In genomic region chr1:75458789-75459684, GRCm38 (mm10) we compare ENCODE assay signal across 8 mouse cellular contexts. TPM values are rescaled to one million over a fixed set of nuclear protein-coding genes. Genes with fewer than 3 reads are reported as not detected.
DNase-seq lines count a peak whose midpoint lies in the region; ATAC-seq lines count a peak whose summit lies in the region.

No protein-coding gene starts in this region.

- H3K27ac ChIP-seq in heart, embryonic 12.5 days (ENCODE audit: poor library complexity, severe bottlenecking) = peak overlapping the region; percentile 27
- H3K27ac ChIP-seq in neural tube, embryonic 14.5 days (ENCODE audit: low read depth, low read length) = peak overlapping the region; percentile 73

- intact Hi-C loops in heart, postnatal 25 days (cut with DNase I) = no loop called here
- intact Hi-C loops in left cerebral cortex, postnatal 14 days (cut with DNase I) = no loop called here

- ATAC-seq in heart, embryonic 12.5 days (ENCODE audit: insufficient number of reproducible peaks, low FRiP score) = no peak
- ATAC-seq in neural tube, embryonic 14.5 days (ENCODE audit: low read depth) = no peak

- H3K36me3 ChIP-seq in heart, embryonic 12.5 days = no peaks in the 10 kb centered on the region
- H3K36me3 ChIP-seq in neural tube, embryonic 14.5 days (ENCODE audit: control insufficient read depth, insufficient read depth, low read length) = no peaks in the 10 kb centered on the region

- DNase-seq in heart, adult 18-20 months = peak; percentile 53 to 63
- DNase-seq in heart, postnatal 25 days (ENCODE audit: low spot score) = no peak
- DNase-seq in brain, adult 2 months (ENCODE audit: low read depth, low spot score) = peak; percentile 87
- DNase-seq in left cerebral cortex, postnatal 14 days (ENCODE audit: low spot score in 2 of 2) = peak; percentile 67 to 86
- DNase-seq in thymus, postnatal 25 days = no peak
- no peak for DNase-seq in gastrocnemius, postnatal 10 days

- WGBS in heart, embryonic 12.5 days = 17% methylated on average over 23 of the region's 23 CpGs
- 18% methylated on average over 23 of the region's 23 CpGs for WGBS in neural tube, embryonic 14.5 days

- peaks cover 42% of the 10 kb centered on the region for H3K4me1 ChIP-seq in heart, embryonic 12.5 days (replicated peaks)
- peaks cover 12% of the 10 kb centered on the region for H3K4me1 ChIP-seq in neural tube, embryonic 14.5 days (ENCODE audit: control insufficient read depth, insufficient read depth, low read length)

- peak overlapping the region; percentile 71 for H3K4me2 ChIP-seq in heart, embryonic 12.5 days
- H3K4me2 ChIP-seq in neural tube, embryonic 14.5 days (ENCODE audit: low read depth, low read length) = peak overlapping the region; percentile 44

- H3K27me3 ChIP-seq in heart, embryonic 12.5 days (replicated peaks) = peaks cover 45% of the 10 kb centered on the region
- no peaks in the 10 kb centered on the region for H3K27me3 ChIP-seq in neural tube, embryonic 14.5 days (ENCODE audit: control insufficient read depth, insufficient read depth, low read length)

- H3K4me3 ChIP-seq in heart, embryonic 12.5 days = peak overlapping the region; percentile 41
- peak overlapping the region; percentile 16; the same call in 1 of the 2 replicates for H3K4me3 ChIP-seq in neural tube, embryonic 14.5 days (ENCODE audit: low read depth, low read length)

- no peaks in the 10 kb centered on the region for H3K9me3 ChIP-seq in heart, embryonic 12.5 days (replicated peaks)
- no peaks in the 10 kb centered on the region for H3K9me3 ChIP-seq in neural tube, embryonic 14.5 days (ENCODE audit: control insufficient read depth, low read length)

- H3K9ac ChIP-seq in heart, embryonic 12.5 days = peak overlapping the region; percentile 63
- 0 out of 2 replicates have a peak overlapping the region, but pooled peaks have one; percentile 28 for H3K9ac ChIP-seq in neural tube, embryonic 14.5 days (replicated peaks; ENCODE audit: low read depth, low read length)

RNA-seq across cellular contexts. Expression of gene Asic4, which starts 8.8 kb away (rescaled TPM):
- total RNA-seq in heart, adult 18-20 months (2021) = not detected
- not detected for total RNA-seq in heart, postnatal 25 days (2021)
- 0.24 and 0.33 TPM in 2 replicates for polyA plus RNA-seq in heart, embryonic 12.5 days (2016; fragmentation: Nextera tagmentation; extraction: Ambion mirVana)
- total RNA-seq in left cerebral cortex, postnatal 14 days (2021) = 10 to 100 TPM; 14.9 to 17.7 TPM
- 4.7 and 6.9 TPM in 2 replicates for polyA plus RNA-seq in neural tube, embryonic 14.5 days (2014; fragmentation: Nextera tagmentation; extraction: Ambion mirVana)
- total RNA-seq in gastrocnemius, postnatal 10 days (2021) = not detected

RNA-seq across cellular contexts. Expression of gene Chpf, which starts 20.1 kb away (rescaled TPM):
- 10 to 100 TPM; 22.0 to 22.4 TPM for total RNA-seq in heart, adult 18-20 months (2021)
- 10 to 100 TPM; 26.4 to 28.2 TPM for total RNA-seq in heart, postnatal 25 days (2021)
- polyA plus RNA-seq in heart, embryonic 12.5 days (2016; fragmentation: Nextera tagmentation; extraction: Ambion mirVana) = 35.2 and 37.8 TPM in 2 replicates
- 10 to 100 TPM; 77.0 to 79.3 TPM for total RNA-seq in left cerebral cortex, postnatal 14 days (2021)
- polyA plus RNA-seq in neural tube, embryonic 14.5 days (2014; fragmentation: Nextera tagmentation; extraction: Ambion mirVana) = 44.7 and 45.4 TPM in 2 replicates
- total RNA-seq in gastrocnemius, postnatal 10 days (2021) = 10 to 100 TPM; 22.2 to 32.0 TPM

RNA-seq across cellular contexts. Expression of gene Tmem198, which starts 20.3 kb away (rescaled TPM):
- under 1 TPM; 0.30 to 0.46 TPM for total RNA-seq in heart, adult 18-20 months (2021)
- total RNA-seq in heart, postnatal 25 days (2021) = under 1 TPM; 0.42 to 0.61 TPM
- 0.41 and 0.49 TPM in 2 replicates for polyA plus RNA-seq in heart, embryonic 12.5 days (2016; fragmentation: Nextera tagmentation; extraction: Ambion mirVana)
- total RNA-seq in left cerebral cortex, postnatal 14 days (2021) = 10 to 100 TPM; 76.1 to 77.3 TPM
- polyA plus RNA-seq in neural tube, embryonic 14.5 days (2014; fragmentation: Nextera tagmentation; extraction: Ambion mirVana) = 34.0 and 38.3 TPM in 2 replicates
- under 1 TPM; 0.68 to 0.87 TPM for total RNA-seq in gastrocnemius, postnatal 10 days (2021)

RNA-seq across cellular contexts. Expression of gene Gmppa, which starts 23.3 kb away (rescaled TPM):
- 10 to 100 TPM; 34.5 to 38.2 TPM for total RNA-seq in heart, adult 18-20 months (2021)
- total RNA-seq in heart, postnatal 25 days (2021) = 10 to 100 TPM; 36.6 to 37.3 TPM
- polyA plus RNA-seq in heart, embryonic 12.5 days (2016; fragmentation: Nextera tagmentation; extraction: Ambion mirVana) = 67.7 and 69.1 TPM in 2 replicates
- 10 to 100 TPM; 54.2 to 61.2 TPM for total RNA-seq in left cerebral cortex, postnatal 14 days (2021)
- polyA plus RNA-seq in neural tube, embryonic 14.5 days (2014; fragmentation: Nextera tagmentation; extraction: Ambion mirVana) = 58.6 and 64.5 TPM in 2 replicates
- 10 to 100 TPM; 35.6 to 39.7 TPM for total RNA-seq in gastrocnemius, postnatal 10 days (2021)

RNA-seq across cellular contexts. Expression of gene Obsl1, which starts 47.2 kb away (rescaled TPM):
- total RNA-seq in heart, adult 18-20 months (2021) = 100 to 1,000 TPM; 107 to 108 TPM
- 100 to 1,000 TPM; 147 to 150 TPM for total RNA-seq in heart, postnatal 25 days (2021)
- polyA plus RNA-seq in heart, embryonic 12.5 days (2016; fragmentation: Nextera tagmentation; extraction: Ambion mirVana) = 137 and 147 TPM in 2 replicates
- 10 to 100 TPM; 33.4 to 35.1 TPM for total RNA-seq in left cerebral cortex, postnatal 14 days (2021)
- 18.7 and 21.4 TPM in 2 replicates for polyA plus RNA-seq in neural tube, embryonic 14.5 days (2014; fragmentation: Nextera tagmentation; extraction: Ambion mirVana)
- total RNA-seq in gastrocnemius, postnatal 10 days (2021) = 100 to 1,000 TPM; 107 to 122 TPM

Comparison
In these comparisons a context has a peak if more than half of its experiments do, and no peak if none do; other contexts are left out.
1. DNase-seq: peak in heart, adult 18-20 months (2 of 2), brain, adult 2 months (single experiment) and left cerebral cortex, postnatal 14 days (2 of 2); none in heart, postnatal 25 days (single experiment), thymus, postnatal 25 days (single experiment) and gastrocnemius, postnatal 10 days (single experiment).
2. RNA of gene Asic4, which starts 8.8 kb away (total RNA-seq): 14.9 to 17.7 TPM in left cerebral cortex, postnatal 14 days; not detected in heart, adult 18-20 months, not detected in gastrocnemius, postnatal 10 days and not detected in heart, postnatal 25 days; every median in the first group is over 10 times any median in the second.
3. RNA of gene Tmem198, which starts 20.3 kb away (total RNA-seq): 76.1 to 77.3 TPM in left cerebral cortex, postnatal 14 days; 0.68 to 0.87 TPM in gastrocnemius, postnatal 10 days, 0.42 to 0.61 TPM in heart, postnatal 25 days and 0.30 to 0.46 TPM in heart, adult 18-20 months; every median in the first group is over 10 times any median in the second.